Mouse (Mus musculus): ENCODE results near the gene Lamp2. TPM values are rescaled to one million over a fixed set of nuclear protein-coding genes. Genes with fewer than 3 reads are reported as not detected.

Gene Lamp2
- polyA plus RNA-seq, 1 experiment = 50.8 TPM

- Histone ChIP-seq H3K4me3 (ENCODE audit: insufficient read depth, poor library complexity, severe bottlenecking) (no peak overlapping the region), H3K79me2 (ENCODE audit: control insufficient read depth, insufficient read depth) (no peaks in the 10 kb centered on the region), H3K79me3 (ENCODE audit: low read depth) (no peaks in the 10 kb centered on the region), H3K36me3 (ENCODE audit: control insufficient read depth, insufficient read depth) (peaks cover 23% of the 10 kb centered on the region), H3K27me3 (ENCODE audit: control insufficient read depth, insufficient read depth, insufficient read length) (no peaks in the 10 kb centered on the region), H3ac (ENCODE audit: control insufficient read depth, insufficient read length, low read depth) (no peak overlapping the region)
- TF ChIP-seq MYOG (IDR thresholded peaks at IDR 0.05; ENCODE audit: control insufficient read depth, extremely low read depth, insufficient read length) = no peak
- TF ChIP-seq CEBPB (IDR thresholded peaks at IDR 0.05; ENCODE audit: low read depth) = no peak
- TF ChIP-seq FOSL1 (IDR thresholded peaks at IDR 0.05; ENCODE audit: insufficient read depth, low read length, poor library complexity, severe bottlenecking) = no peak
- no peak for TF ChIP-seq MAX (IDR thresholded peaks at IDR 0.05)
- TF ChIP-seq MYOD1 (IDR thresholded peaks at IDR 0.05; ENCODE audit: control insufficient read depth, insufficient read length, low read depth) = no peak
- TF ChIP-seq USF1 (IDR thresholded peaks at IDR 0.05; ENCODE audit: low read depth) = no peak
- TF ChIP-seq CTCF (IDR thresholded peaks at IDR 0.05; ENCODE audit: control insufficient read depth, insufficient read depth, insufficient read length) = no peak
Observed at GRCm38 (mm10) chrX:38445705-38446104, 10.5 kb downstream of the Lamp2 start.

GRCm38 (mm10) chrX:38442425-38442824 is 13.8 kb downstream of the Lamp2 start:
- H3K79me2 ChIP-seq (ENCODE audit: control insufficient read depth, insufficient read depth) = no peaks in the 10 kb centered on the region
- H3K36me3 ChIP-seq (ENCODE audit: control insufficient read depth, insufficient read depth) = peaks cover 5% of the 10 kb centered on the region
- no peaks in the 10 kb centered on the region for H3K27me3 ChIP-seq (ENCODE audit: control insufficient read depth, insufficient read depth, insufficient read length)
- no peak overlapping the region for H3ac ChIP-seq (ENCODE audit: control insufficient read depth, insufficient read length, low read depth)
- no peaks in the 10 kb centered on the region for H3K79me3 ChIP-seq (ENCODE audit: low read depth)
- no peak for TF ChIP-seq MAX (IDR thresholded peaks at IDR 0.05)
- no peak for TF ChIP-seq FOSL1 (IDR thresholded peaks at IDR 0.05; ENCODE audit: insufficient read depth, low read length, poor library complexity, severe bottlenecking)
- TF ChIP-seq CEBPB (IDR thresholded peaks at IDR 0.05; ENCODE audit: low read depth) = no peak
- no peak for TF ChIP-seq MYOG (IDR thresholded peaks at IDR 0.05; ENCODE audit: control insufficient read depth, extremely low read depth, insufficient read length)
- no peak for TF ChIP-seq CTCF (IDR thresholded peaks at IDR 0.05; ENCODE audit: control insufficient read depth, insufficient read depth, insufficient read length)
- TF ChIP-seq USF1 (IDR thresholded peaks at IDR 0.05; ENCODE audit: low read depth) = no peak
- no peak overlapping the region for H3K4me3 ChIP-seq (ENCODE audit: insufficient read depth, poor library complexity, severe bottlenecking)

GRCm38 (mm10) chrX:38439629-38440028 is 16.6 kb downstream of the Lamp2 start:
- no peak overlapping the region for H3ac ChIP-seq (ENCODE audit: control insufficient read depth, insufficient read length, low read depth)
- TF ChIP-seq CTCF (IDR thresholded peaks at IDR 0.05; ENCODE audit: control insufficient read depth, insufficient read depth, insufficient read length) (no peak), CEBPB (IDR thresholded peaks at IDR 0.05; ENCODE audit: low read depth) (no peak), MYOG (IDR thresholded peaks at IDR 0.05; ENCODE audit: control insufficient read depth, extremely low read depth, insufficient read length) (no peak), MAX (IDR thresholded peaks at IDR 0.05) (no peak)
- H3K79me3 ChIP-seq (ENCODE audit: low read depth) = peaks cover 3% of the 10 kb centered on the region
- H3K79me2 ChIP-seq (ENCODE audit: control insufficient read depth, insufficient read depth) = no peaks in the 10 kb centered on the region
- peaks cover 9% of the 10 kb centered on the region for H3K36me3 ChIP-seq (ENCODE audit: control insufficient read depth, insufficient read depth)
- H3K27me3 ChIP-seq (ENCODE audit: control insufficient read depth, insufficient read depth, insufficient read length) = no peaks in the 10 kb centered on the region
- H3K4me3 ChIP-seq (ENCODE audit: insufficient read depth, poor library complexity, severe bottlenecking) = no peak overlapping the region

DNA sequence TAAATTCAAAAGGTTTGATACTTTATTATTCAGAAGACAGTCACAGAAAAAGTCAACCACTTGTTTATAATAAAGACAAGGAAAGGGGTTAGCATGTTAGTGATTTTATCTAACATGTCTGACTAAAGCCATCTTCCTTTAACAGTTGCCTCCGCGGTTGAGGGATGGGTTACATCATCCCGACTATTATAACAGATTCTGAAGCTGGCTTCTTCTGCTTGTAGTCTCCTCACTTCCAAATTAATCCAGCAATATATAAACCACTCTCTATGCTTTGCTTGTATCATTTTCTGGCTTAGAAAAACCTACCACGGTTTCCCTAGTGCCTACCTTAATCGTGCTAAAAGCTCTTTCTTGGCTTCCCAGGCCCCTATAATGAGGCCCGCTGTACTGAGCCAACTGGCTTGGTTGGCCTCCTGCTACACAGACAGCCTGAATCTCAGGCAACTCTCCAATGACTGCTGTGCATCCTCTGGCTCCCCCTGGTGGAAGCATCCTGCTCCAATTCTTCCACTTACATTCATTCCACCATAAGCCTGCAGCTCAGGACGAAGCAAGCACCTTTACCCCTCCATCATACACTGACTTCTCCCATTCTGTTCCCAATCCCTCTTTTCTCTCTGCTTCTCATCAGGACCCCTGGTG is 18.0 kb downstream of the Lamp2 start:
- TF ChIP-seq USF1 (IDR thresholded peaks at IDR 0.05; ENCODE audit: low read depth) (no peak), CEBPB (IDR thresholded peaks at IDR 0.05; ENCODE audit: low read depth) (no peak), MYOD1 (IDR thresholded peaks at IDR 0.05; ENCODE audit: control insufficient read depth, insufficient read length, low read depth) (no peak), MYOG (IDR thresholded peaks at IDR 0.05; ENCODE audit: control insufficient read depth, extremely low read depth, insufficient read length) (no peak), MAX (IDR thresholded peaks at IDR 0.05) (no peak), CTCF (IDR thresholded peaks at IDR 0.05; ENCODE audit: control insufficient read depth, insufficient read depth, insufficient read length) (peak; percentile 75), FOSL1 (IDR thresholded peaks at IDR 0.05; ENCODE audit: insufficient read depth, low read length, poor library complexity, severe bottlenecking) (no peak)
- Histone ChIP-seq H3ac (ENCODE audit: control insufficient read depth, insufficient read length, low read depth) (no peak overlapping the region), H3K79me2 (ENCODE audit: control insufficient read depth, insufficient read depth) (no peaks in the 10 kb centered on the region), H3K27me3 (ENCODE audit: control insufficient read depth, insufficient read depth, insufficient read length) (no peaks in the 10 kb centered on the region), H3K36me3 (ENCODE audit: control insufficient read depth, insufficient read depth) (peaks cover 9% of the 10 kb centered on the region), H3K4me3 (ENCODE audit: insufficient read depth, poor library complexity, severe bottlenecking) (no peak overlapping the region), H3K79me3 (ENCODE audit: low read depth) (peaks cover 3% of the 10 kb centered on the region)

DNA sequence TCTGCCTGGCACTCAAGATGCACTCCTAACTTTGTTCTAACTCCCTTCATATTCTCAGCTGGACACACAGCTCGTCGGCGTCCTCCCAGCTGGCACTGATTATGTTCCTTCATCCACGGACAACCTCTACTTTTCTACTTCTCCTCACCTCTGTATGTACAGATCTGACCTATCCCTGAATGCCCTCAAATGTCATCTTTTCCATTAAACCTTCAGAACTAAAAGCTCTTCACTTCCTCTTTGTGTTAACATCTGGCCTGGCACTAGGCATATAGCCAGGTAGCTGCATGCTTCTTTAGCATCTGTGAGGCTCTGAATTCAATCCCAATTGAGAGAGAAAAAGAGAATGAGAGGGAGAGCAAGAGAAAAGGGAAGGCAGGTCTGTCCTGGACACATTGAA is 26.8 kb downstream of the Lamp2 start:
- TF ChIP-seq CEBPB (IDR thresholded peaks at IDR 0.05; ENCODE audit: low read depth) = no peak
- no peak for TF ChIP-seq CTCF (IDR thresholded peaks at IDR 0.05; ENCODE audit: control insufficient read depth, insufficient read depth, insufficient read length)
- no peak for TF ChIP-seq FOSL1 (IDR thresholded peaks at IDR 0.05; ENCODE audit: insufficient read depth, low read length, poor library complexity, severe bottlenecking)
- TF ChIP-seq MAX (IDR thresholded peaks at IDR 0.05) = no peak
- no peak for TF ChIP-seq MYOG (IDR thresholded peaks at IDR 0.05; ENCODE audit: control insufficient read depth, extremely low read depth, insufficient read length)
- no peak for TF ChIP-seq USF1 (IDR thresholded peaks at IDR 0.05; ENCODE audit: low read depth)
- TF ChIP-seq MYOD1 (IDR thresholded peaks at IDR 0.05; ENCODE audit: control insufficient read depth, insufficient read length, low read depth) = no peak
- Histone ChIP-seq H3K79me2 (ENCODE audit: control insufficient read depth, insufficient read depth) (no peaks in the 10 kb centered on the region), H3K4me3 (ENCODE audit: insufficient read depth, poor library complexity, severe bottlenecking) (no peak overlapping the region), H3ac (ENCODE audit: control insufficient read depth, insufficient read length, low read depth) (no peak overlapping the region), H3K79me3 (ENCODE audit: low read depth) (no peaks in the 10 kb centered on the region), H3K27me3 (ENCODE audit: control insufficient read depth, insufficient read depth, insufficient read length) (no peaks in the 10 kb centered on the region), H3K36me3 (ENCODE audit: control insufficient read depth, insufficient read depth) (peaks cover 13% of the 10 kb centered on the region)
